Mouse (Mus musculus): Measurements from ENCODE around the gene Arrdc1.
"Not testable (repeated sequence)": the region's sequence is repeated elsewhere in the genome, so short reads cannot be mapped to it uniquely, and the experiment has no call there.

Gene Arrdc1

GRCm38 (mm10) chr2:24935057-24935796 is at the start of gene Arrdc1:
Gene Arrdc1, minus strand, starts transcription at chr2:24935252.
- DNase-seq, result peak; percentile 95

- no peak for DNase-seq
These were observed 41.9 kb upstream of the Arrdc1 start for GRCm38 (mm10) chr2:24976960-24977359.

GRCm38 (mm10) chr2:24975704-24976297 is 40.7 kb upstream of the Arrdc1 start, which contains the start of gene Pnpla7:
Gene Pnpla7, plus strand, starts transcription at chr2:24976033.
- DNase-seq, result peak; percentile 80

- DNase-seq, result peak; percentile 95
These were observed 40.1 kb upstream of the Arrdc1 start, which contains the start of gene Mrpl41 for GRCm38 (mm10) chr2:24974906-24975703. Gene Mrpl41, minus strand, starts transcription at chr2:24975098.

- not testable (repeated sequence) for DNase-seq
These were observed 39.4 kb upstream of the Arrdc1 start for GRCm38 (mm10) chr2:24974452-24974851.

- DNase-seq, result no peak
These were observed 35.3 kb upstream of the Arrdc1 start for GRCm38 (mm10) chr2:24970386-24970785.

GRCm38 (mm10) chr2:24962304-24963000 is 27.4 kb upstream of the Arrdc1 start, which contains the start of gene Dph7:
Gene Dph7, plus strand, starts transcription at chr2:24962400.
- peak; percentile 94 for DNase-seq

- DNase-seq, result peak; percentile 21
These were observed 25.9 kb upstream of the Arrdc1 start for GRCm38 (mm10) chr2:24960910-24961309.

- no peak for DNase-seq
These were observed 17.5 kb upstream of the Arrdc1 start for GRCm38 (mm10) chr2:24952537-24953055.

- DNase-seq, result peak; percentile 39
These were observed 15.1 kb upstream of the Arrdc1 start for GRCm38 (mm10) chr2:24950189-24950535.

GRCm38 (mm10) chr2:24949421-24950188 is 14.6 kb upstream of the Arrdc1 start, which contains the start of gene Zmynd19:
Gene Zmynd19, plus strand, starts transcription at chr2:24949792.
- DNase-seq, result peak; percentile 99

GRCm38 (mm10) chr2:24944304-24944703 is 9.3 kb upstream of the Arrdc1 start:
- peak; percentile 36 for DNase-seq

- no peak for DNase-seq
These were observed 7.0 kb upstream of the Arrdc1 start for GRCm38 (mm10) chr2:24942092-24942491.

- DNase-seq, result no peak
These were observed 550 bp downstream of the Arrdc1 start for GRCm38 (mm10) chr2:24934441-24934963.

- DNase-seq, result no peak
These were observed 5.5 kb downstream of the Arrdc1 start for GRCm38 (mm10) chr2:24929593-24929992.

GRCm38 (mm10) chr2:24929119-24929518 is 5.9 kb downstream of the Arrdc1 start:
- DNase-seq, result no peak

- DNase-seq, result no peak
These were observed 7.1 kb downstream of the Arrdc1 start for GRCm38 (mm10) chr2:24927810-24928479.

- no peak for DNase-seq
These were observed 8.1 kb downstream of the Arrdc1 start for GRCm38 (mm10) chr2:24926965-24927358.

GRCm38 (mm10) chr2:24926345-24926964 is 8.6 kb downstream of the Arrdc1 start:
- DNase-seq, result no peak

GRCm38 (mm10) chr2:24925284-24925683 is 9.8 kb downstream of the Arrdc1 start:
- DNase-seq, result no peak

All from thymus, postnatal 4 days (tissue).